Comparison of ENCODE assay signal across 11 mouse cellular contexts in genomic region chr12:40791221-40791620, GRCm38 (mm10).
"Had no signal": no experiment of that assay in that cellular context is flagged by ENCODE, and none has a peak within 500 bp of the region (broad histone marks: within the 10 kb centered on the region; RNA-seq: fewer than 3 reads in every experiment).

No protein-coding gene starts in this region.

- DNase-seq: kidney, adult 8-10 months; kidney, postnatal 14 days; left cerebral cortex, postnatal 4 days; lung, embryonic 14.5 days; right cerebral cortex, postnatal 4 days; spleen, adult 18-20 months; thymus, adult 18-20 months; thymus, postnatal 14 days had no signal

- H3K27ac ChIP-seq: limb, embryonic 13.5 days; liver, embryonic 12.5 days had no signal

- H3K9me3 ChIP-seq: limb, embryonic 13.5 days; liver, embryonic 12.5 days had no signal

- ATAC-seq: intestine, embryonic 16.5 days; liver, embryonic 12.5 days had no signal

- H3K4me3 ChIP-seq: limb, embryonic 13.5 days; liver, embryonic 12.5 days had no signal

- H3K4me2 ChIP-seq: limb, embryonic 13.5 days; liver, embryonic 12.5 days; lung, embryonic 14.5 days had no signal

- H3K9ac ChIP-seq: limb, embryonic 13.5 days; liver, embryonic 12.5 days; lung, embryonic 14.5 days had no signal

- H3K36me3 ChIP-seq: limb, embryonic 13.5 days; liver, embryonic 12.5 days had no signal
